Mouse (Mus musculus): Measurements from ENCODE around the gene Tmem109.

GRCm38 (mm10) chr19:10868623-10869141 is 13.1 kb downstream of the Tmem109 start:
- TF ChIP-seq CTCF (IDR thresholded peaks at IDR 0.05): no peak
- TF ChIP-seq EP300 (IDR thresholded peaks at IDR 0.05; ENCODE audit: insufficient read depth, low read depth, low read length): no peak
